Mouse (Mus musculus) hindbrain, postnatal 0 days (tissue): ENCODE results near the gene Zfp110. TPM values are rescaled to one million over a fixed set of nuclear protein-coding genes. Genes with fewer than 3 reads are reported as not detected.
"Not testable (repeated sequence)": the region's sequence is repeated elsewhere in the genome, so short reads cannot be mapped to it uniquely, and the experiment has no call there.

Source experiments
- ATAC-seq: fragments of 200-750 bp; cut with Nextera tagmentation; 2 replicates; pipeline ENCODE4 v1.8.0; 2017; ENCODE audit warnings: mild to moderate bottlenecking, moderate TSS enrichment, moderate library complexity
- DNase-seq: peaks from one replicate; pipeline ENCODE4 v3.0.0-alpha.2; 2015; ENCODE audit warnings: low spot score
- H3K27ac ChIP-seq: fragments of 300-500 bp; sonication (generic); 2 replicates; pipeline ENCODE4 v1.5.1; 2014; ENCODE audit warnings: mild to moderate bottlenecking
- H3K27me3 ChIP-seq: fragments of 300-500 bp; sonication (generic); 2 replicates; pipeline ENCODE4 v1.6.1; 2014; ENCODE audit warnings: low read length, mixed read lengths; ENCODE audit not compliant: insufficient read depth
- H3K36me3 ChIP-seq: fragments of 300-500 bp; sonication (generic); 2 replicates; pipeline ENCODE4 v1.6.1; 2014; ENCODE audit warnings: low read length, mixed read lengths; ENCODE audit not compliant: insufficient read depth
- H3K4me1 ChIP-seq: fragments of 300-500 bp; sonication (generic); 2 replicates; pipeline ENCODE4 v1.6.1; 2014; ENCODE audit warnings: antibody characterized with exemption, low read length, mixed read lengths; ENCODE audit not compliant: insufficient read depth
- H3K4me2 ChIP-seq: fragments of 300-500 bp; sonication (generic); 2 replicates; pipeline ENCODE4 v1.6.1; 2014; ENCODE audit warnings: low read depth, mild to moderate bottlenecking, low read length, moderate library complexity, mixed read lengths
- H3K4me3 ChIP-seq: fragments of 300-500 bp; sonication (generic); 2 replicates; pipeline ENCODE4 v1.5.1; 2014; ENCODE audit warnings: low read length
- H3K9ac ChIP-seq: fragments of 300-500 bp; sonication (generic); replicated peaks from 2 replicates; pipeline ENCODE4 v1.6.1; 2014; ENCODE audit warnings: mild to moderate bottlenecking, low read length, moderate library complexity, mixed read lengths
- H3K9me3 ChIP-seq: fragments of 300-500 bp; sonication (generic); 2 replicates; pipeline ENCODE4 v1.6.1; 2016; ENCODE audit warnings: low read length, mixed read lengths
- CTCF ChIP-seq: IDR thresholded peaks from 2 replicates; pipeline ENCODE4 v1.5.1; 2016; ENCODE audit warnings: antibody characterized with exemption, control low read depth, low read depth
- WGBS: fragments of 180-500 bp; shearing (Covaris S2); extraction: QIAGEN DNeasy Blood & Tissue Kit; methylation state at CpG from one replicate; pipeline ENCODE4 v1.1.7; 2014; 5-methylcytosine and 5-hydroxymethylcytosine counted together
- polyA plus RNA-seq: library from polyadenylated mRNA; unstranded; fragments of >200 nt; fragmentation: Nextera tagmentation; extraction: Ambion mirVana; gene quantifications from 2 replicates; pipeline ENCODE4 v1.2.1, GENCODE M21; 2015
- total RNA-seq: library from RNA; depleted of rRNA; stranded (reverse); fragments of >200 nt; gene quantifications from 2 replicates; pipeline ENCODE4 v1.2.3, GENCODE M21; 2014; rRNA removed

The Zfp110 gene
- total RNA-seq (15.2 and 31.8 TPM in 2 replicates), polyA plus RNA-seq (16.6 and 18.1 TPM in 2 replicates)

GRCm38 (mm10) chr7:12834162-12835120 is at the start of gene Zfp110:
Gene Zfp110, plus strand, starts transcription at chr7:12834761.
- H3K27ac ChIP-seq, result peak within 1 kb of the TSS; percentile 74
- peak; percentile 90 for DNase-seq
- H3K9ac ChIP-seq, result peak within 1 kb of the TSS; percentile 67
- peak within 1 kb of the TSS; percentile 63 for H3K4me3 ChIP-seq
- peak within 1 kb of the TSS; percentile 68 for H3K4me2 ChIP-seq
- no peak; the same call in none of the 2 replicates for TF ChIP-seq CTCF
- no peaks in the 10 kb centered on the region for H3K4me1 ChIP-seq
- WGBS, result 4% methylated on average over 47 of the region's 47 CpGs
- peaks cover 27% of the 10 kb centered on the region for H3K9me3 ChIP-seq
- H3K36me3 ChIP-seq, result peaks cover 14% of the 10 kb centered on the region; the same call in 1 of the 2 replicates
- H3K27me3 ChIP-seq, result no peaks in the 10 kb centered on the region
- peak; percentile 98 for ATAC-seq

- H3K4me1 ChIP-seq, result no peaks in the 10 kb centered on the region; the same call in 1 of the 2 replicates
- TF ChIP-seq CTCF, result no peak
- H3K4me3 ChIP-seq, result no peak overlapping the region
- no peak overlapping the region for H3K4me2 ChIP-seq
- ATAC-seq (no peak), DNase-seq (no peak)
- no peaks in the 10 kb centered on the region for H3K27me3 ChIP-seq
- no peaks in the 10 kb centered on the region for H3K36me3 ChIP-seq
- no peaks in the 10 kb centered on the region for H3K9me3 ChIP-seq
- no peak overlapping the region for H3K27ac ChIP-seq
- H3K9ac ChIP-seq, result no peak overlapping the region
- 68% methylated on average over 6 of the region's 6 CpGs for WGBS
These were observed 47.2 kb upstream of the Zfp110 start for GRCm38 (mm10) chr7:12787333-12787732.

DNA sequence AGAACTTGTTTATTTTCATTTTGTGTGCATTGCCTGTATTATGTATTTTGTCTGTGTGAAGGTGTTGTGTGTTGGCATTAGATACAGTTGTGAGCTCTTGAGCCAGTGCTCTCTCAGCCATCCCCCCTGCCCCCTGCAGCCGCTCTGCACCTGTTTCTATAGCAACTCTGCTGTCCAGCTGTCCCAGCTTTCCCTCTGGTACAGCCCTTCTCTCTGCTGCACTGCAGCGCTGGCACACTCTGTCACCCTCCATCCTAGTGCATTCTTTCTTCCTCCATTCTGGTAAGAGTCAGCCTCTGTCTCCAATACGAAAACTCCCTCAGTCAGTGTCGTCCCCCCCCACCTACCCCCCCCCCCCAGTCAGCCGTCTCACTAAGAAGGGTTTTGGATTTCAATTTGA is 46.5 kb upstream of the Zfp110 start:
- no peak for TF ChIP-seq CTCF
- no peak overlapping the region for H3K9ac ChIP-seq
- WGBS, result 20% methylated on average over 5 of the region's 5 CpGs
- H3K4me2 ChIP-seq, result no peak overlapping the region
- H3K9me3 ChIP-seq, result no peaks in the 10 kb centered on the region
- peak; percentile 33 for DNase-seq
- no peak overlapping the region for H3K4me3 ChIP-seq
- no peaks in the 10 kb centered on the region; the same call in 1 of the 2 replicates for H3K4me1 ChIP-seq
- no peaks in the 10 kb centered on the region for H3K27me3 ChIP-seq
- H3K27ac ChIP-seq, result no peak overlapping the region
- no peaks in the 10 kb centered on the region for H3K36me3 ChIP-seq
- ATAC-seq, result peak; percentile 79; the same call in 1 of the 2 replicates

- not testable (repeated sequence) for H3K27me3 ChIP-seq, H3K9me3 ChIP-seq, ATAC-seq, H3K4me3 ChIP-seq, H3K36me3 ChIP-seq, H3K9ac ChIP-seq, H3K4me1 ChIP-seq, H3K4me2 ChIP-seq, DNase-seq, H3K27ac ChIP-seq
- 86% methylated on average over 11 of the region's 11 CpGs for WGBS
These were observed 41.9 kb upstream of the Zfp110 start for GRCm38 (mm10) chr7:12792624-12793023.

DNA sequence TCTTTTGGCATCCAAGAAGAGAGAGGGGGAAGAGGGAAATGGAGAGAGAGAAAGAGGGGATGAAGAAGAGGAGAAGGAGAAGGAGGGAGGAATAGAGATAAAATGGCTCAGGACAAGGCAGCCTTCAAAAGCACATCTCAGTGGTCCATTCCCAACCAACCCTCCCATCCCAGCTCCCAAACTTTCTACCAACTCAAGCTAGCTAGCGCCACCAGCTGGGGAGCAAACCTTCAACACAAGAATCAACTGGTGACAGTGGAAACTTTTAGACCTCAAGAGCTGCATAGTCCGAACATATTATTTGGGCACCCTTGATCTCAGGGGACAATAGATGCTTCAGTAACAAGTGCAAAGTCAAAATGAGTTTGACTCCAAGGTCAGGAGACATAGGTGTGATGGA is 36.6 kb upstream of the Zfp110 start:
- no peaks in the 10 kb centered on the region for H3K36me3 ChIP-seq
- no peak for ATAC-seq
- no peak for DNase-seq
- no peaks in the 10 kb centered on the region for H3K27me3 ChIP-seq
- no peak overlapping the region for H3K4me2 ChIP-seq
- no peak overlapping the region for H3K9ac ChIP-seq
- WGBS, result 65% methylated on average over 2 of the region's 2 CpGs
- no peak for TF ChIP-seq CTCF
- no peak overlapping the region for H3K4me3 ChIP-seq
- no peak overlapping the region for H3K27ac ChIP-seq
- H3K9me3 ChIP-seq, result 0 out of 2 replicates have a peak, but pooled peaks cover 3% of the 10 kb centered on the region
- peaks cover 1% of the 10 kb centered on the region; the same call in 1 of the 2 replicates for H3K4me1 ChIP-seq

DNA sequence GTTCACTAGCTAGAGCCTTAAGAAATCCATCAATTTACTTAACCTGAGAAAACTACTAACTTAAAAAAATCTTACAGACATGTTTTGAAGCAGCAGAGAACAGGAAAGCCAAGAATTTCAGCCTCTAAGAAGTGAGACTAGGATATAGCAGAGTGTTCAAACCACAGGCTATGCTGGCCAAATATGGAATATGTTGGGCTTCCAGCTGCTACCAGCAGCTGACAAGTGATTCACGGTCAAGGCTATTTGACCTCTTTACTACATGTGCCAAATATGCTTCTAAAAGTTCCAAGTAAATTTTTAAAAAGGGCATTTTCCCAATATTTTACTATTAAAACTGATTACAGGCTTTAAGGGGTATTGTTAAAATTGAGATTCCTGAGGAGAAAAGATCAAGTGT is 35.0 kb upstream of the Zfp110 start:
- Histone ChIP-seq H3K27me3 (no peaks in the 10 kb centered on the region), H3K9me3 (0 out of 2 replicates have a peak, but pooled peaks cover 3% of the 10 kb centered on the region), H3K4me2 (no peak overlapping the region), H3K36me3 (no peaks in the 10 kb centered on the region), H3K4me1 (peaks cover 4% of the 10 kb centered on the region; the same call in 1 of the 2 replicates), H3K9ac (no peak overlapping the region), H3K27ac (no peak overlapping the region), H3K4me3 (no peak overlapping the region)
- no peak for TF ChIP-seq CTCF
- no peak for DNase-seq
- ATAC-seq, result no peak
- WGBS, result 87% methylated on average over 1 of the region's 1 CpGs
